Mouse (Mus musculus): ENCODE measurements around the gene Akap8.

- TF ChIP-seq CTCF (conservative IDR thresholded peaks at IDR 0.05; ENCODE audit: low read length) (no peak), NANOG (IDR thresholded peaks at IDR 0.05; ENCODE audit: borderline replicate concordance, low read length) (no peak)
Measured at GRCm38 (mm10) chr17:32367706-32368105, 46.7 kb upstream of the Akap8 start.

All from E14TG2a.4 (cell line).